Mouse (Mus musculus) liver, embryonic 14.5 days (tissue): ENCODE data around the gene Gpr157. TPM values are rescaled to one million over a fixed set of nuclear protein-coding genes. Genes with fewer than 3 reads are reported as not detected.

ENCODE experiments used
- ATAC-seq: fragments of 200-750 bp; cut with Nextera tagmentation; 2 replicates; pipeline ENCODE4 v1.8.0; 2017; ENCODE audit warnings: moderate number of reproducible peaks, mild to moderate bottlenecking, moderate library complexity; ENCODE audit not compliant: insufficient read depth
- DNase-seq, 3 experiments: peaks; one replicate each; pipeline ENCODE4 v3.0.0-alpha.2; 2012 to 2013; ENCODE audit warnings: low read depth in 3 of 3, low spot score in 3 of 3
- H3K27ac ChIP-seq: fragments of 300-500 bp; sonication (generic); 2 replicates; pipeline ENCODE4 v1.5.1; 2014; ENCODE audit warnings: moderate library complexity, mild to moderate bottlenecking, control low read depth, inconsistent platforms
- H3K27me3 ChIP-seq: fragments of 300-500 bp; sonication (generic); 2 replicates; pipeline ENCODE4 v1.6.1; 2014; ENCODE audit warnings: mild to moderate bottlenecking, low read length, moderate library complexity; ENCODE audit not compliant: control insufficient read depth, insufficient read depth
- H3K36me3 ChIP-seq: fragments of 300-500 bp; sonication (generic); replicated peaks from 2 replicates; pipeline ENCODE4 v1.6.1; 2014; ENCODE audit warnings: low read depth; ENCODE audit not compliant: control insufficient read depth, insufficient read depth
- H3K4me1 ChIP-seq, 2 experiments: fragments of 200-500 bp in 1 of 2; fragments of 300-500 bp in 1 of 2; sonication (generic) in 1 of 2; replicated peaks; 2 replicates each; pipeline ENCODE4 v1.6.1; 2012 to 2014; ENCODE audit warnings: antibody characterized with exemption in 1 of 2, inconsistent platforms in 1 of 2, low read length in 1 of 2; ENCODE audit not compliant: control insufficient read depth in 2 of 2, insufficient read depth in 2 of 2
- H3K4me2 ChIP-seq: fragments of 300-500 bp; sonication (generic); 2 replicates; pipeline ENCODE4 v1.6.1; 2014; ENCODE audit warnings: low read depth, mild to moderate bottlenecking, control low read depth, moderate library complexity
- H3K4me3 ChIP-seq, 2 experiments: fragments of 200-500 bp in 1 of 2; fragments of 300-500 bp in 1 of 2; sonication (generic) in 1 of 2; 2 replicates each; pipeline ENCODE4 v1.5.1; 2012 to 2014; ENCODE audit warnings: low read depth in 2 of 2, low read length in 2 of 2, mild to moderate bottlenecking in 2 of 2, control low read depth in 1 of 2, inconsistent platforms in 1 of 2, moderate library complexity in 1 of 2; ENCODE audit not compliant: insufficient read depth in 1 of 2
- H3K9ac ChIP-seq: fragments of 300-500 bp; sonication (generic); replicated peaks from 2 replicates; pipeline ENCODE4 v1.6.1; 2014; ENCODE audit warnings: mild to moderate bottlenecking, control low read depth, moderate library complexity
- H3K9me3 ChIP-seq: fragments of 300-500 bp; sonication (generic); 2 replicates; pipeline ENCODE4 v1.6.1; 2016; ENCODE audit warnings: low read length, mixed read lengths; ENCODE audit not compliant: control insufficient read depth
- CTCF ChIP-seq: IDR thresholded peaks from 2 replicates; pipeline ENCODE4 v1.5.1; 2016; ENCODE audit warnings: antibody characterized with exemption, low read depth, control low read depth
- EP300 ChIP-seq: IDR thresholded peaks from 2 replicates; pipeline ENCODE4 v1.6.1; 2016; ENCODE audit warnings: antibody characterized with exemption, low read depth
- WGBS: fragments of 180-500 bp; shearing (Covaris S2); extraction: QIAGEN DNeasy Blood & Tissue Kit; methylation state at CpG from one replicate; pipeline ENCODE4 v1.1.7; 2014; ENCODE audit not compliant: insufficient replicate concordance; 5-methylcytosine and 5-hydroxymethylcytosine counted together
- polyA plus RNA-seq, 2 experiments: library from polyadenylated mRNA; depleted of rRNA in 1 of 2; stranded (reverse) in 1 of 2; unstranded in 1 of 2; fragments of >200 nt; fragmentation: Nextera tagmentation in 1 of 2; extraction: Ambion mirVana in 1 of 2; gene quantifications; 2 replicates each; pipeline versions ENCODE4 v1.2.1 to v1.2.3; 2012 to 2014

Gpr157 gene
- polyA plus RNA-seq, 2 experiments: 0.05 to 0.25 TPM

- no peak for ATAC-seq
- DNase-seq: no peak
- TF ChIP-seq CTCF (no peak), EP300 (no peak)
- Histone ChIP-seq H3K27me3 (peaks cover 38% of the 10 kb centered on the region), H3K4me1 (no peaks in the 10 kb centered on the region), H3K27ac (no peak overlapping the region), H3K4me3 (no peak overlapping the region), H3K4me2 (no peak overlapping the region), H3K36me3 (no peaks in the 10 kb centered on the region), H3K9me3 (no peaks in the 10 kb centered on the region), H3K9ac (no peak overlapping the region)
- 43% methylated on average over 8 of the region's 8 CpGs for WGBS
Measured at GRCm38 (mm10) chr4:150051514-150051913, 35.7 kb upstream of the Gpr157 start.

- no peak for ATAC-seq
- H3K36me3 ChIP-seq: no peaks in the 10 kb centered on the region
- no peak overlapping the region for H3K9ac ChIP-seq
- no peak for TF ChIP-seq CTCF
- no peak for TF ChIP-seq EP300
- no peak for DNase-seq
- no peak overlapping the region for H3K4me2 ChIP-seq
- H3K4me1 ChIP-seq: no peaks in the 10 kb centered on the region
- H3K9me3 ChIP-seq: no peaks in the 10 kb centered on the region
- no peak overlapping the region for H3K4me3 ChIP-seq
- H3K27ac ChIP-seq: no peak overlapping the region
- H3K27me3 ChIP-seq: peaks cover 37% of the 10 kb centered on the region
- 75% methylated on average over 3 of the region's 3 CpGs for WGBS
Measured at GRCm38 (mm10) chr4:150052380-150052779, 34.8 kb upstream of the Gpr157 start.

- ATAC-seq (no peak), DNase-seq (no peak)
- H3K4me1 ChIP-seq: no peaks in the 10 kb centered on the region
- H3K9ac ChIP-seq: no peak overlapping the region
- peaks cover 2% of the 10 kb centered on the region; the same call in 1 of the 2 replicates for H3K27me3 ChIP-seq
- no peak overlapping the region for H3K27ac ChIP-seq
- no peak overlapping the region for H3K4me3 ChIP-seq
- TF ChIP-seq EP300: no peak
- TF ChIP-seq CTCF: no peak
- no peaks in the 10 kb centered on the region for H3K9me3 ChIP-seq
- WGBS: 41% methylated on average over 7 of the region's 7 CpGs
- H3K4me2 ChIP-seq: no peak overlapping the region
- H3K36me3 ChIP-seq: no peaks in the 10 kb centered on the region
Measured at GRCm38 (mm10) chr4:150056171-150056570, 31.0 kb upstream of the Gpr157 start.

GRCm38 (mm10) chr4:150057722-150058121 is 29.4 kb upstream of the Gpr157 start:
- TF ChIP-seq EP300: no peak
- no peak for TF ChIP-seq CTCF
- no peak for ATAC-seq
- H3K4me1 ChIP-seq: no peaks in the 10 kb centered on the region

GRCm38 (mm10) chr4:150059841-150060468 is 27.2 kb upstream of the Gpr157 start:
- Histone ChIP-seq H3K27me3 (no peaks in the 10 kb centered on the region), H3K9me3 (no peaks in the 10 kb centered on the region), H3K4me3 (no peak overlapping the region), H3K9ac (no peak overlapping the region), H3K36me3 (no peaks in the 10 kb centered on the region), H3K4me2 (no peak overlapping the region), H3K4me1 (no peaks in the 10 kb centered on the region), H3K27ac (no peak overlapping the region)
- TF ChIP-seq EP300 (no peak), CTCF (no peak)
- no peak for ATAC-seq
- no peak for DNase-seq
- 23% methylated on average over 9 of the region's 9 CpGs for WGBS

More at GRCm38 (mm10) chr4:150057722-150058121, 29.4 kb upstream of the Gpr157 start:
- no peak overlapping the region for H3K4me2 ChIP-seq
- H3K4me3 ChIP-seq: no peak overlapping the region
- no peaks in the 10 kb centered on the region for H3K27me3 ChIP-seq
- no peak overlapping the region for H3K9ac ChIP-seq
- DNase-seq: no peak
- WGBS: 68% methylated on average over 12 of the region's 12 CpGs
- no peaks in the 10 kb centered on the region for H3K36me3 ChIP-seq
- no peaks in the 10 kb centered on the region for H3K9me3 ChIP-seq
- H3K27ac ChIP-seq: no peak overlapping the region
